Mouse (Mus musculus): ENCODE data around the gene Mta3. TPM values are rescaled to one million over a fixed set of nuclear protein-coding genes. Genes with fewer than 3 reads are reported as not detected.
A peak's percentile ranks its signal among the peaks of the same experiment; 100 is the strongest.

The Mta3 gene
- polyA plus RNA-seq (2015; fragmentation: Nextera tagmentation; extraction: Ambion mirVana) = 33.2 and 35.0 TPM in 2 replicates

DNA sequence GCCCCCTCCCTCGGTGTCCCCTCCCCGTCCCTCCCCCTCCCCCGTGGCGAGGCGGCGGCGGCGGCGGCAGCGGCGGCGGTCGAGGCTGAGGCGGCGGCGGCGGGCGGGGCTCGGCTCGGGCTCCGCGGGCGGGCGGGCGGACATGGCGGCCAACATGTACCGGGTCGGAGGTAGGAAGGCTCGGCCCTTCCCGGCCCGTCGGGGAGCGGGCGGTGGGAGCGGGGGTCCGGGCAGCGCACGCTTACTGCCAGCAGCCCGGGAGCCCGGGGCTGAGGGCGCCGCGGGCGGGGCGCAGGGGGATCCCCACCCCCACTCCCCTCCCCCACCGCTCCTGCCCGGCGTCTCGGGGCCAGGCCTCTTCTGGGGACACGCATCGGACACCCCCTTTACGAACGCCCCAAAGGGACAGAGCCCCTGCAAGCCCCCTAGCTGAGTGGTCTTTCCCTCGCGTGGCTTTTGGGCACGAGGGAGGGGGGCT is at the start of gene Mta3:
Mta3 (plus strand) TSS at position 48 of the 478 bp plus-strand sequence.
- ATAC-seq = peak; percentile 56
- Histone ChIP-seq H3K27me3 (replicated peaks; ENCODE audit: control insufficient read depth, insufficient read depth, low read length) (no peaks in the 10 kb centered on the region), H3K4me1 (ENCODE audit: control insufficient read depth, insufficient read depth, low read length) (peaks cover 8% of the 10 kb centered on the region; the same call in 1 of the 2 replicates), H3K9me3 (ENCODE audit: control insufficient read depth, low read length) (no peaks in the 10 kb centered on the region), H3K4me3 (ENCODE audit: low read length) (peak within 1 kb of the TSS; percentile 91), H3K27ac (ENCODE audit: low read length) (peak within 1 kb of the TSS; percentile 94), H3K36me3 (ENCODE audit: control insufficient read depth, insufficient read depth, low read length) (no peaks in the 10 kb centered on the region), H3K9ac (ENCODE audit: low read depth, low read length) (peak within 1 kb of the TSS; percentile 99), H3K4me2 (ENCODE audit: low read depth, low read length) (peak within 1 kb of the TSS; percentile 92)
- under 1% methylated on average over 34 of the region's 56 CpGs for WGBS

DNA sequence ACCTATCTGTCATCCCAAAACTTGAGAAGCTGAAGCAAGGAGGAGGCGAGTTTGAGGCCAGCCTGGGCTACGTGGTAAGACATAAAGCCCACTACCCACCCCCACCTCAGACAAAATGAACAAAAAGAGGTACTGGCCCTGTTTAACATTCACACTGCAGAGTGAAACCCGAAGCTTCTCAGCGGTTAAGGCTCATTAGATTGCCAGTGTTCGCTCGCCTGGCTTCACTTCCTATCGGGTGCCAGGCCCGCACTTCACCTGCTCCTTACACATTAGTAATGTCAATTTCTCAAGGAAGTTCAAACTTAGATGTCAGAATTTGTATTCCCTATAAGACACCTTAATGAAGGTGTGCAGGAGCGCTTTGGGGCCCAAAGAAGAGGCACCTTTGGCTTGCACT is 48.6 kb upstream of the Mta3 start:
- ATAC-seq = no peak
- no peak overlapping the region for H3K4me2 ChIP-seq (ENCODE audit: low read depth, low read length)
- no peaks in the 10 kb centered on the region for H3K36me3 ChIP-seq (ENCODE audit: control insufficient read depth, insufficient read depth, low read length)
- H3K4me3 ChIP-seq (ENCODE audit: low read length) = no peak overlapping the region
- H3K9ac ChIP-seq (ENCODE audit: low read depth, low read length) = no peak overlapping the region
- 84% methylated on average over 9 of the region's 9 CpGs for WGBS
- no peaks in the 10 kb centered on the region for H3K9me3 ChIP-seq (ENCODE audit: control insufficient read depth, low read length)
- no peaks in the 10 kb centered on the region for H3K27me3 ChIP-seq (replicated peaks; ENCODE audit: control insufficient read depth, insufficient read depth, low read length)
- H3K27ac ChIP-seq (ENCODE audit: low read length) = no peak overlapping the region
- H3K4me1 ChIP-seq (ENCODE audit: control insufficient read depth, insufficient read depth, low read length) = no peaks in the 10 kb centered on the region

DNA sequence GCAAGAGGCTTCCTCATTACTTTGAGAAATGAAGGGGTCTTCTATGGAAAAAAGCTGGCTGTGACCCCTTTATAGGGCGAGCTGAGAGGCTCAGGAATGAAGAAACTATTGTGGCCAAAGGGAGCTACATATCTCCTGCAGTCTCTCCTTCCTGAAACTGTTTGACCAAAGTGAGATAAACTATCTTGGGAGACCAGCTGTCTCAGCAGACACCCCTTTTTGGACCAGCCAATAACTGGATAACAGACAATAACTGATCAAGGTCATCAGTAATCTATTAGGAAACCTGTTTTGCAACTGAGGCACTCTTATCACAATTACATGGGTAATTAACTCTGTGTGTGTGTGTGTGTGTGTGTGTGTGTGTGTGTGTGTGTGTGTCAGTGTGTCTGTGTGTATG is 47.0 kb upstream of the Mta3 start:
- Histone ChIP-seq H3K4me3 (ENCODE audit: low read length) (no peak overlapping the region), H3K36me3 (ENCODE audit: control insufficient read depth, insufficient read depth, low read length) (no peaks in the 10 kb centered on the region), H3K9ac (ENCODE audit: low read depth, low read length) (no peak overlapping the region), H3K4me2 (ENCODE audit: low read depth, low read length) (no peak overlapping the region), H3K27me3 (replicated peaks; ENCODE audit: control insufficient read depth, insufficient read depth, low read length) (no peaks in the 10 kb centered on the region), H3K4me1 (ENCODE audit: control insufficient read depth, insufficient read depth, low read length) (no peaks in the 10 kb centered on the region), H3K27ac (ENCODE audit: low read length) (no peak overlapping the region), H3K9me3 (ENCODE audit: control insufficient read depth, low read length) (no peaks in the 10 kb centered on the region)
- 48% methylated on average over 1 of the region's 1 CpGs for WGBS
- ATAC-seq = peak; percentile 68

DNA sequence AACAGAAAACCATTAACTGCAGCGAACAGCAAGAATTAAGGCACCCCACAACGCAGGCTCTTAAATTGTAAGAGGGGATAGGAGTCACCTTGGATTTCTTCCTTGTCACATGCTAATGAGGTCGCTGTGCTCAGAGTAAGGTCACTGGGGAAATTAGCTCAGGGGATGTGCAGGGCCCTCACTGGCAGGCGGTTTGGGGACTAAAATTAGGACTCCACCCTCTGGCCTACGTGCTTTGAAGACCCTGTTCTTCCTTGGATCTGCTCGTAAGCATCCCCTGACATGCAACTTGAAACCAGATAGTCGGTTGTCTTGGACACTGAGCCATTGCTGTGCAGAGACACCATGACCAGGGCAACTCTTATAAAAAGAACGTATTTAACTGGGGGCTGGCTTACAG is 41.2 kb upstream of the Mta3 start:
- 58% methylated on average over 8 of the region's 8 CpGs for WGBS
- no peak for ATAC-seq
- Histone ChIP-seq H3K9ac (ENCODE audit: low read depth, low read length) (no peak overlapping the region), H3K36me3 (ENCODE audit: control insufficient read depth, insufficient read depth, low read length) (no peaks in the 10 kb centered on the region), H3K4me1 (ENCODE audit: control insufficient read depth, insufficient read depth, low read length) (no peaks in the 10 kb centered on the region), H3K9me3 (ENCODE audit: control insufficient read depth, low read length) (no peaks in the 10 kb centered on the region), H3K4me2 (ENCODE audit: low read depth, low read length) (no peak overlapping the region), H3K27me3 (replicated peaks; ENCODE audit: control insufficient read depth, insufficient read depth, low read length) (no peaks in the 10 kb centered on the region), H3K27ac (ENCODE audit: low read length) (no peak overlapping the region), H3K4me3 (ENCODE audit: low read length) (no peak overlapping the region)

DNA sequence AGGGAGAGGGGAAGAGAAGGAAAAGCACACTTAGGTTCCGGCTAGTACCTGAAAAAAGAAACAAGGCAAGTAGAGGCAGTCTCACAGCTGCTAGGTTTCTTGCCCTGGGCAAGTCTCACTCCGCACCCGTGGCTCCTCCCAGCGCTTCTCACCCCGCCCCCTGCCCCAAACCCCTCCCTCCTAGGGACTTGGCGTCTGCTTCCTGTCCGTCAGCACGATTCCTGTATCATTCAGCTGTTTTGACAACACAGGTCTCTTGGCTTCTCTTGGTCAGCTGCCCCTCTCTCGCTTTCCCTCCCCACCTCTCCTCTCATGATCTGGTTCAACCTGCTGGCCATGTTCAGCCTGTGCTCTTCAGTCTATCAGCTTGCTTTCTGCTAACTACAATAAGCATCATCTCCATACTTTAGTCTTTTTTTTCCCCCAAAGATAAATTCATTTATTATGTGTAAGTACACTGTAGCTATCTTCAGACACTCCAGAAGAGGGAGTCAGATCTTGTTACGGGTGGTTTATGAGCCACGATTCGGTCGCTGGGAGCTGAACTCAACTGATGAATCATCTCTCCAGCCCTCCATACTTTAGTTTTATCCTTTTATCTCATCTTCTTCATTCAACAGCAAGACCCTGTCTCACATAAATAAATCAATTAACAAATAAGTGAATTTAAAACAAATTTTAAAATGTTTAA is 39.2 kb upstream of the Mta3 start:
- no peak for ATAC-seq
- no peaks in the 10 kb centered on the region for H3K27me3 ChIP-seq (replicated peaks; ENCODE audit: control insufficient read depth, insufficient read depth, low read length)
- no peak overlapping the region for H3K27ac ChIP-seq (ENCODE audit: low read length)
- no peak overlapping the region for H3K4me2 ChIP-seq (ENCODE audit: low read depth, low read length)
- H3K9ac ChIP-seq (ENCODE audit: low read depth, low read length) = no peak overlapping the region
- no peaks in the 10 kb centered on the region for H3K9me3 ChIP-seq (ENCODE audit: control insufficient read depth, low read length)
- no peak overlapping the region for H3K4me3 ChIP-seq (ENCODE audit: low read length)
- WGBS = 71% methylated on average over 13 of the region's 13 CpGs
- no peaks in the 10 kb centered on the region for H3K36me3 ChIP-seq (ENCODE audit: control insufficient read depth, insufficient read depth, low read length)
- H3K4me1 ChIP-seq (ENCODE audit: control insufficient read depth, insufficient read depth, low read length) = no peaks in the 10 kb centered on the region

DNA sequence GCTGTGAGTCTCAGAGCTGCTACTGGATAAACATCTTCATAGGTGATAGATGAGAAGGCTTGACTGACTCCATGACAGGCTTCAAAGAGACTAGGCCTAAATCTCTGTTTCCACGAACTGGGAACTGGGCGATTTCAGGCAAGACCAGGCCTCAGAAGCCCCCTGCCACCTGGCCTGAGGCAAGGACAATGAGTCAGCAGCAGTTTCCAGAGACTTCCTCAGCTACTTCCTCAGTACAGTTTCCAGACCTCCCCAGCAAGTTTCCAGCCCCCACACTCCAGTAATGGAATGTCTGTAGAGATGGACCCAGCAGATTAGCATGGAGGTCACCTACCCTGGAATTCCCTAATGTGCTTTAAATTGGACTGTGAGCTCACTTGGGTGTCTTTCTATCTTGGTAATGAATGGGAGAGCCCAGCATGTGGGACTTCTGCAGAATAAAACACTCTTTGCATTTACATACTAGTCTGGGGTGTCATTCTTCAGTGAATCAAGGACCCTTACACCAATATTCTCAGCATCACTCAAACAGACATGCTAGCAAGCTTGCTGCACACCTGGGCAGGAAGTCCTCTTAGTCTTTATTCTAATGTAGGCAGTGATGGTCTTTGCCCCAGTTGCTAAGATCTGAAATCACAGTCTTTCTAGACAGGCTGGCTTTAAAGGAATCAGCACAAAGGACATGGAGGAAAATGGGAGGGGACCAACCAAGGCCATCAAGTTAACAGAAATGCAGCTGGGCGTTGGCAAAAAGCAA is 37.9 kb upstream of the Mta3 start:
- H3K9ac ChIP-seq (ENCODE audit: low read depth, low read length) = no peak overlapping the region
- H3K4me2 ChIP-seq (ENCODE audit: low read depth, low read length) = no peak overlapping the region
- no peaks in the 10 kb centered on the region for H3K4me1 ChIP-seq (ENCODE audit: control insufficient read depth, insufficient read depth, low read length)
- H3K27ac ChIP-seq (ENCODE audit: low read length) = no peak overlapping the region
- H3K9me3 ChIP-seq (ENCODE audit: control insufficient read depth, low read length) = no peaks in the 10 kb centered on the region
- ATAC-seq = no peak
- no peaks in the 10 kb centered on the region for H3K36me3 ChIP-seq (ENCODE audit: control insufficient read depth, insufficient read depth, low read length)
- H3K27me3 ChIP-seq (replicated peaks; ENCODE audit: control insufficient read depth, insufficient read depth, low read length) = no peaks in the 10 kb centered on the region
- 82% methylated on average over 3 of the region's 3 CpGs for WGBS
- no peak overlapping the region for H3K4me3 ChIP-seq (ENCODE audit: low read length)

DNA sequence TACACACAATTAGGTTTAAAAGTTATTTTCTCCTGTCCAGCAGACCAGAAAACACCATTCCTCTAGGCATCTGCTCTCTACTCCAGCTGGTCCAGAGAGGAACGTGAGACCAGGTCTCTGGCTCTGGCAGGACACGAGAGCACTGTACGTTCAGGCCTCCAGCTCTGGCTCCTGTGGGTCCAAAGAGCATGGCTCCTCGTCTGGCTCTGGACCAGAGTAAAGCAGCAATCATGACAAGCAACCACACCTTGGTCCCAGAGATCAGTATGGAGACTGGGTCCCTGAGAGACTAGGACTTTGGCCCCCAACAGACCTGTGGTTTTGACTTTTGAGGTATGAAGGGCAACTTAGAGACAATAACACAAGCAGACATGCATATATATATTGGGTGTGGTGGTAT is 33.3 kb upstream of the Mta3 start:
- 59% methylated on average over 4 of the region's 4 CpGs for WGBS
- H3K4me2 ChIP-seq (ENCODE audit: low read depth, low read length) = no peak overlapping the region
- no peaks in the 10 kb centered on the region for H3K9me3 ChIP-seq (ENCODE audit: control insufficient read depth, low read length)
- ATAC-seq = peak; percentile 93
- H3K4me3 ChIP-seq (ENCODE audit: low read length) = no peak overlapping the region
- peak overlapping the region; percentile 26; the same call in 1 of the 2 replicates for H3K27ac ChIP-seq (ENCODE audit: low read length)
- H3K9ac ChIP-seq (ENCODE audit: low read depth, low read length) = no peak overlapping the region
- no peaks in the 10 kb centered on the region for H3K36me3 ChIP-seq (ENCODE audit: control insufficient read depth, insufficient read depth, low read length)
- H3K4me1 ChIP-seq (ENCODE audit: control insufficient read depth, insufficient read depth, low read length) = no peaks in the 10 kb centered on the region
- H3K27me3 ChIP-seq (replicated peaks; ENCODE audit: control insufficient read depth, insufficient read depth, low read length) = no peaks in the 10 kb centered on the region

DNA sequence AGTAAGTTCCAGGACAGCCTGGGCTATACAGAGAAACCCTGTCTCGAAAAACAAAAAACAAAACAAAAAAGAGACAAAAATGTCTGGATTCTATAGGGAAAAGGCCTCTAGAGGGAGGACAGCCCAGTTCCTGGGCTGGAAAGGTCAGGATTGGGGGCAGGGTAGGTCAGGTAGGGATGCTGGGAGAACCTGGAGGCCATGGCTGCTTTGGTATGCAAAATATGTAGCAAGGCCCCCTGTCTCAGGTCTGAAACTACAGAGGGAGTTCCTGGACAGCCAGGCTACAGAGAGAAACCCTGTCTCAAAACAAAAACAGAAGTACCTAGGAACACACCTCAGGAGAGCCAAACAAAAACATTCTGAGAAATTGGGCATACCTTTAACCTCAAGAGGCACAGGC is 28.6 kb upstream of the Mta3 start:
- 85% methylated on average over 1 of the region's 1 CpGs for WGBS
- H3K9me3 ChIP-seq (ENCODE audit: control insufficient read depth, low read length) = no peaks in the 10 kb centered on the region
- no peak overlapping the region for H3K27ac ChIP-seq (ENCODE audit: low read length)
- no peak overlapping the region for H3K9ac ChIP-seq (ENCODE audit: low read depth, low read length)
- no peaks in the 10 kb centered on the region for H3K36me3 ChIP-seq (ENCODE audit: control insufficient read depth, insufficient read depth, low read length)
- no peak for ATAC-seq
- H3K27me3 ChIP-seq (replicated peaks; ENCODE audit: control insufficient read depth, insufficient read depth, low read length) = no peaks in the 10 kb centered on the region
- H3K4me3 ChIP-seq (ENCODE audit: low read length) = no peak overlapping the region
- H3K4me1 ChIP-seq (ENCODE audit: control insufficient read depth, insufficient read depth, low read length) = no peaks in the 10 kb centered on the region
- H3K4me2 ChIP-seq (ENCODE audit: low read depth, low read length) = no peak overlapping the region

DNA sequence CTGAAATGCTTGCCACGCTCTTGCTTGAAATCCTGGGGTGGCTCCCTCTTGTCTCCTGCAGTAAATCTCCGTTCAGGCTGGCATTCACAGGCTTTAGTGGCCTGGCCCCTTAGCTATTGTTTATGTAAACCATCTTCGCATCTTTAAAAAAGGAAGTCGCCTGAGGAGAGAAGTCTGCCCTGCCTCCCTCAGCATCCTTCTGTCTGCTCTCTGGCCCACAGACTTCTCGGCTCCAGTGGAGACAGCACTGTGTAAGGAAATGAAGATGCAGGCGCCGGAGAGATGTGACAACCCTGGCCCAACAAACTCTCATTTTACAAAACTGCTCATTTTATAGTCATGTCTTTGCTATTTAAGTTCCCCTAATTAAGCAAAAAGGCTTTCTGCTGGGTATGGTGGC is 24.0 kb upstream of the Mta3 start:
- no peak for ATAC-seq

More for the DNA sequence above, 24.0 kb upstream of the Mta3 start:
- no peak overlapping the region for H3K9ac ChIP-seq (ENCODE audit: low read depth, low read length)
- H3K27me3 ChIP-seq (replicated peaks; ENCODE audit: control insufficient read depth, insufficient read depth, low read length) = no peaks in the 10 kb centered on the region
- no peaks in the 10 kb centered on the region for H3K9me3 ChIP-seq (ENCODE audit: control insufficient read depth, low read length)
- no peak overlapping the region for H3K4me3 ChIP-seq (ENCODE audit: low read length)
- WGBS = 43% methylated on average over 7 of the region's 7 CpGs
- H3K27ac ChIP-seq (ENCODE audit: low read length) = no peak overlapping the region
- H3K4me1 ChIP-seq (ENCODE audit: control insufficient read depth, insufficient read depth, low read length) = no peaks in the 10 kb centered on the region
- no peak overlapping the region for H3K4me2 ChIP-seq (ENCODE audit: low read depth, low read length)
- no peaks in the 10 kb centered on the region for H3K36me3 ChIP-seq (ENCODE audit: control insufficient read depth, insufficient read depth, low read length)
